Mouse (Mus musculus) liver, embryonic 14.5 days (tissue): Measurements from ENCODE around the gene Rbp4.

Source experiments
- CTCF ChIP-seq: IDR thresholded peaks from 2 replicates; pipeline ENCODE4 v1.5.1; 2016; ENCODE audit warnings: antibody characterized with exemption, low read depth, control low read depth
- EP300 ChIP-seq: IDR thresholded peaks from 2 replicates; pipeline ENCODE4 v1.6.1; 2016; ENCODE audit warnings: antibody characterized with exemption, low read depth

DNA sequence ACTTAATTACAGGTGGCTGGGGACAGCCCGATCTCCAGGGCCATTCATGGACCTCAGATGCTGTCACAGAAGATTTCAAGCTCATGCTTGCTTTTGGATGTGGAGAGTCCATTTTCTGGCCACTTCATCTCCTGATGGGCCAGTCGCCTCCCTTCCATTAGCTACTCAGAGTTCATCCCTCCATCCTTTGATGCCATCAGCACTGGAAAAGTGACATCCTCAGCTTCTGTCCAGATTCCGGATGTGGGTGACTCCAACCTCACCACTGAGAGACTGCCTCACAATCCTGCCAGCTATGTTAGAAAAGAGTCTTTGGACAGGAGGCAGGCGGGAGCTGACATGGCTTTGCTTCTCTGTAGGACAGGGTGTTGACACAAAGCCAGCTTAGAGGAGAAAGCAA, 39.2 kb downstream of the Rbp4 start:
- no peak for TF ChIP-seq CTCF
- TF ChIP-seq EP300 = no peak
